In the genomic region with DNA sequence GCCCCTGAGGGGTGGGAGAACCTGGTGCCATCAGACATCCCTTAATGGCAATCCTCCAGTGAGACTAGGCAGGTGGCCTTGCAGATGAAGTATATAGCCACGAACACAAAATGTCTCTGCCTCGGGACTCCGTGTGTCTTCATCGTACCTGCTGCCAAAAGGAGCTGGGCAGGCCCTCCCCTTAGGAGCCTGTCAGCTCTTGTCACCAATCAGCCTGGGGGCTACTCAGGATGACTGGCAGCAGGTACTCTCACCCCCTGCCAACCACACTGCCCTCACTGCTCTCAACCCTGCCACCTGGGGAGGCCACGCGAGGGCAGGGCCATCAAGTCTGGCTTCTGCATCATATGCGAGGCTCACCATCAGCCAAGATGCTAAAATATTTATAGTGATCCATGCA, we compare ENCODE assay signal across 21 mouse cellular contexts.
DNase-seq lines count a peak whose midpoint lies in the region; ATAC-seq lines count a peak whose summit lies in the region.
"Had no signal": no experiment of that assay in that cellular context is flagged by ENCODE, and none has a peak within 500 bp of the region (broad histone marks: within the 10 kb centered on the region; RNA-seq: fewer than 3 reads in every experiment).

No protein-coding gene starts in this region.

- WGBS in hindbrain, embryonic 15.5 days = 78% methylated on average over 7 of the region's 7 CpGs
- 74% methylated on average over 7 of the region's 7 CpGs for WGBS in hindbrain, embryonic 13.5 days
- WGBS in midbrain, embryonic 10.5 days = 92% methylated on average over 7 of the region's 7 CpGs
- 89% methylated on average over 7 of the region's 7 CpGs for WGBS in midbrain, embryonic 11.5 days

- peak; percentile 59; the same call in 1 of the 2 replicates for ATAC-seq in hindbrain, embryonic 15.5 days (ENCODE audit: low FRiP score, low read depth)
- no peak for ATAC-seq in hindbrain, embryonic 13.5 days (ENCODE audit: low FRiP score)
- ATAC-seq in midbrain, embryonic 11.5 days (ENCODE audit: low FRiP score) = no peak
- ATAC-seq: activated CD4-positive, CD25-positive, alpha-beta regulatory T cell, adult 4 months; forebrain, embryonic 13.5 days; forebrain, postnatal 0 days; Patski had no signal

- no peak overlapping the region for H3K4me2 ChIP-seq in hindbrain, embryonic 15.5 days
- H3K4me2 ChIP-seq in hindbrain, embryonic 13.5 days = no peak overlapping the region
- no peak overlapping the region for H3K4me2 ChIP-seq in midbrain, embryonic 11.5 days
- H3K4me2 ChIP-seq: forebrain, embryonic 13.5 days; heart, embryonic 11.5 days; heart, embryonic 15.5 days had no signal

- H3K27ac ChIP-seq in hindbrain, embryonic 15.5 days (replicated peaks) = no peak overlapping the region
- H3K27ac ChIP-seq in hindbrain, embryonic 13.5 days = no peak overlapping the region
- peak overlapping the region; percentile 23; the same call in 1 of the 2 replicates for H3K27ac ChIP-seq in midbrain, embryonic 10.5 days (replicated peaks)
- no peak overlapping the region for H3K27ac ChIP-seq in midbrain, embryonic 11.5 days (ENCODE audit: low read depth, low read length)
- H3K27ac ChIP-seq: embryonic facial prominence, embryonic 10.5 days; forebrain, embryonic 13.5 days; heart, adult 2 months; heart, embryonic 15.5 days had no signal

- DNase-seq in cerebellum, postnatal 10 days = peak; percentile 66 to 69
- DNase-seq in cerebellum, adult 9-11 months = no peak
- no peak for DNase-seq in midbrain, embryonic 10.5 days (ENCODE audit: low spot score)
- no peak for DNase-seq in midbrain, embryonic 11.5 days (ENCODE audit: low spot score, missing footprints)
- no peak for DNase-seq in lung, postnatal 25 days (ENCODE audit: low spot score)
- DNase-seq: adrenal gland, postnatal 14 days; cerebellum, adult 8-10 months; forebrain, postnatal 0 days; gastrocnemius, postnatal 14 days; heart, adult 2 months; heart, postnatal 14 days; kidney, adult 11 months had no signal

- H3K9ac ChIP-seq in hindbrain, embryonic 15.5 days = no peak overlapping the region
- no peak overlapping the region for H3K9ac ChIP-seq in hindbrain, embryonic 13.5 days
- no peak overlapping the region for H3K9ac ChIP-seq in midbrain, embryonic 11.5 days (ENCODE audit: low read length)
- H3K9ac ChIP-seq: forebrain, embryonic 13.5 days; forebrain, postnatal 0 days; heart, embryonic 15.5 days had no signal

- H3K4me3 ChIP-seq in hindbrain, embryonic 15.5 days = no peak overlapping the region
- no peak overlapping the region for H3K4me3 ChIP-seq in hindbrain, embryonic 13.5 days
- no peak overlapping the region for H3K4me3 ChIP-seq in midbrain, embryonic 10.5 days
- no peak overlapping the region for H3K4me3 ChIP-seq in midbrain, embryonic 11.5 days (ENCODE audit: low read depth, low read length)
- H3K4me3 ChIP-seq: embryonic facial prominence, embryonic 10.5 days; forebrain, embryonic 13.5 days; heart, adult 2 months; heart, embryonic 15.5 days had no signal

- H3K27me3 ChIP-seq in hindbrain, embryonic 15.5 days = no peaks in the 10 kb centered on the region
- H3K27me3 ChIP-seq in hindbrain, embryonic 13.5 days = no peaks in the 10 kb centered on the region
- H3K27me3 ChIP-seq in midbrain, embryonic 10.5 days (ENCODE audit: low read depth, poor library complexity, severe bottlenecking) = no peaks in the 10 kb centered on the region; the same call in 1 of the 2 replicates
- no peaks in the 10 kb centered on the region for H3K27me3 ChIP-seq in midbrain, embryonic 11.5 days (ENCODE audit: control insufficient read depth, insufficient read depth, low read length)
- H3K27me3 ChIP-seq: CH12.LX; heart, embryonic 15.5 days; Patski had no signal

- H3K36me3 ChIP-seq in hindbrain, embryonic 15.5 days = no peaks in the 10 kb centered on the region
- H3K36me3 ChIP-seq in hindbrain, embryonic 13.5 days = no peaks in the 10 kb centered on the region
- H3K36me3 ChIP-seq in midbrain, embryonic 10.5 days = no peaks in the 10 kb centered on the region
- no peaks in the 10 kb centered on the region for H3K36me3 ChIP-seq in midbrain, embryonic 11.5 days (ENCODE audit: control insufficient read depth, insufficient read depth, low read length)
- H3K36me3 ChIP-seq: embryonic facial prominence, embryonic 10.5 days; heart, embryonic 15.5 days had no signal

- H3K9me3 ChIP-seq in hindbrain, embryonic 15.5 days = no peaks in the 10 kb centered on the region
- H3K9me3 ChIP-seq in hindbrain, embryonic 13.5 days = no peaks in the 10 kb centered on the region
- H3K9me3 ChIP-seq in midbrain, embryonic 10.5 days (replicated peaks) = no peaks in the 10 kb centered on the region
- no peaks in the 10 kb centered on the region for H3K9me3 ChIP-seq in midbrain, embryonic 11.5 days (ENCODE audit: control insufficient read depth, low read length)
- H3K9me3 ChIP-seq: embryonic facial prominence, embryonic 10.5 days; forebrain, embryonic 13.5 days; heart, embryonic 15.5 days had no signal

- peaks cover 3% of the 10 kb centered on the region for H3K4me1 ChIP-seq in hindbrain, embryonic 15.5 days (replicated peaks)
- H3K4me1 ChIP-seq in hindbrain, embryonic 13.5 days (replicated peaks) = peaks cover 13% of the 10 kb centered on the region
- H3K4me1 ChIP-seq in midbrain, embryonic 10.5 days = peaks cover 23% of the 10 kb centered on the region
- peaks cover 7% of the 10 kb centered on the region for H3K4me1 ChIP-seq in midbrain, embryonic 11.5 days (ENCODE audit: control insufficient read depth, insufficient read depth, low read length)
- H3K4me1 ChIP-seq: heart, embryonic 15.5 days had no signal

Comparison
In these comparisons a context has a peak if more than half of its experiments do, and no peak if none do; other contexts are left out.
1. DNase-seq: peak in cerebellum, postnatal 10 days (2 of 2); none in cerebellum, adult 9-11 months (single experiment), midbrain, embryonic 10.5 days (single experiment), midbrain, embryonic 11.5 days (single experiment) and lung, postnatal 25 days (single experiment).